Mouse (Mus musculus) frontal cortex, postnatal 14 days (tissue): Measurements from ENCODE around the gene Fbxl19.
"Not testable (repeated sequence)": the region's sequence is repeated elsewhere in the genome, so short reads cannot be mapped to it uniquely, and the experiment has no call there.

Experiments
- DNase-seq, 2 experiments: peaks; one replicate each; pipeline ENCODE4 v3.0.0; 2022; ENCODE audit warnings: low spot score in 2 of 2

Fbxl19 gene

DNA sequence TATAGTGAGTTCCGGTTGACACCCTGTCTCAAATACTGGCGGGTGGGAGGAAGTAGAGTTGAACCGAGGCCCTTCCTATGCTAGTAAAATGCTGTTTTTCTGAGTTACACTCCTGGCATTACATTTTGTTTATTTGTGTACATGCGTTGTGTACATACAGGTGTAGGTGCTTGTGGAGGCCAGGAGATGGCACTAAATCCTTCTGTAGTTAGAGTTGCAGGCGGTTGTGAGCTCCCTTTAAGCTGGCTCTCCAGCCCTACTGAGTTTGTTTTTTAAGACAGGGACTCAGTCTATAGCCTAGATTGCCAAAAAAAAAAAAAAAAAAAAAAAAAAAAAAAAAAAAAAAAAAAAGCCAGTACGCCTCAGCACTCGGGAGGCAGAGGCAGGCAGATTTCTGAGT is 16.4 kb upstream of the Fbxl19 start:
- no peak for DNase-seq

DNA sequence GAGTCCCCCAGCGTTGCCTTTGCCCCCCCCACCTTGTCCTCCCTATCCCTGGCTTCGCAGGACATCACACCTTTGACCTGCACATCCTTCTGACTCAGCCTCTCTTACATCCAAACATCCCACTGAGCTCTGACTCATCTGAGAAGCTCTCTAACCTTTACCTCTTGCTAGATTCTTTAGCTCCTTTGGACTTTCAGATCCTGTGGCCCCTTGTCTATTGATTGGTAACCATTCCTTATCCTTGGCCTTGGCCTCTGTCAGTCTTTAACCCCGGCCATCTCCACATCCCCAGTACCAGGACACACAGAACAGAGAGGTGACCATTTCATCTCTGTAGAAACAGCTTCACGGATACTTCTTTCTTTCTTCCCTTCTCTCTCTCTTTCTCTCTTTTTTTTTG is 14.2 kb upstream of the Fbxl19 start:
- no peak for DNase-seq

DNA sequence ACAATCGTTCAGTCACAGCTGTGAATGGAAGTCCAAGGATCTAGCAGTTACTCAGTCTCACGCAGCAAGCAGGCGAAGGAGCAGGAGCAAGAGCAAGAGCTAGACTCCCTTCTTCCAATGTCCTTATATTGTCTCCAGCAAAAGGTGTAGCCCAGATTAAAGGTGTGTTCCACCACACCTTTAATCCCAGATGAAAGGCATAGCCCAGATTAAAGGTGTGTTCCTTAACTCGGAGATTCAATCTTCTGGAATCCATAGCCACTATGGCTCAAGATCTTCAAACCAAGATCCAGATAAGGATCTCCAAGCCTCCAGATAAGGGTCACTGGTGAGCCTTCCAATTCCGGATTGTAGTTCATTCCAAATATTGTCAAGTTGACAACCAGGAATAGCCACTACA is 12.3 kb upstream of the Fbxl19 start, which contains the start of gene Ctf2:
Gene Ctf2, minus strand, starts transcription at position 101 of the 400 bp plus-strand sequence.
- DNase-seq, result not testable (repeated sequence)

DNA sequence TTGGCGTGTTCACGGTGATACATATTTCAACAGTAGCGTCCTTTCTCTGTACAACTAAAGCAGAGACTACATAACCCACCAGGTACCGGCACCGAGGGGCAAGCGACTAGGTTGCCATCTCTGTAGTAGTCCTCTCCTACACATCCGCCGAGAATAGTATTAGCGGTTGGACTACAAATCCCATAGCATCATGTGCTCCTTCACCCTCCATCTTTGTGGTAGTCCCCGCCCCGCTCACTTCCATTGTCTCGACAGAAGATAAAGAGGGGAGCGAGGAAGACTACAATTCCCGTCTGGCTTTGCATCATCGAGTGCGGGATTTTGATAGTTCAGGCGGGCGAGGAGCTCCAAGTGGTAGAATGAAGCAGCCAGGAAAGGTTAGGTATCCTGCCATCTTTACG is 908 bp downstream of the Fbxl19 start:
- DNase-seq, result peak; percentile 89 to 95

DNA sequence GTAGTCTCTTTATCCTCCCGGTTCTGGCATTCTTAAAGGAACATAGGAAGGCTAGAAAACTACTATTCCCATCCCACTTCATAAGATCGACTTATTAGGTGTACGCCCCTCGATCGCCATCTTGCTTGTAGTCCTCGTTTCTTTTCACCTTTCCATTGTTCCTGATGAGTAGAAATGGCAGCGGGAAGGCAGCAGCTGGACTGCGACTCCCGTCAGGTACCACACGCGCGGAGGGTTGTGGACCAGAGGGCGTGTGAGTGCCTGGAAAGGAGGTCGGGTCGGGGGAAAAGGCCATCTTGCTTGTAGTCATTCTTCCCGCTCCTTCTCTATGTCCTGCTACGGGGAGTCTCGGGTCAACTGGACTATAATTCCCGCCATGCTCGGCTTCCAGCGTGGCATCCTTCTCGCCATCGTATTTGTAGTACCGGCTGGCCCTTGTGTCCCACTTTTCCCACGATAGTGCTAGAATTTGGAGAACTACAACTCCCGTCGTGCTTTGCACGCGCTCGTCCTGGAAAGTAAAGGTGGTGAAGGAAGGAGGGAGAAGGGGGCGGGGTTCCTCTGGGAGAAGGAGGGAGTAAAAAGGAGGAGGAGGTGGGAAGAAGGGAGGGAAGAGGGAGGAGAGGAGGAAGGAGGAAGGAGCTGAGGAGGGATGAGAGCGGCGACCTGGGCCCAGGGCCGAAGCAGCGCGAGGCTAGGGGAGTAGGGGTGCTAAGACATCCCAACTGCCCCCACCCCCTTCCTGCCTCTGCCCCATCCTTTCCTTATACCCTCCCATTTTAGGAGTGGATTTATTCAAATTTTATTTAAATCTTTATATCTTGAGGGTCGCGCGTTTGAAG is 1.5 kb downstream of the Fbxl19 start:
- DNase-seq, result peak; percentile 93 to 99

DNA sequence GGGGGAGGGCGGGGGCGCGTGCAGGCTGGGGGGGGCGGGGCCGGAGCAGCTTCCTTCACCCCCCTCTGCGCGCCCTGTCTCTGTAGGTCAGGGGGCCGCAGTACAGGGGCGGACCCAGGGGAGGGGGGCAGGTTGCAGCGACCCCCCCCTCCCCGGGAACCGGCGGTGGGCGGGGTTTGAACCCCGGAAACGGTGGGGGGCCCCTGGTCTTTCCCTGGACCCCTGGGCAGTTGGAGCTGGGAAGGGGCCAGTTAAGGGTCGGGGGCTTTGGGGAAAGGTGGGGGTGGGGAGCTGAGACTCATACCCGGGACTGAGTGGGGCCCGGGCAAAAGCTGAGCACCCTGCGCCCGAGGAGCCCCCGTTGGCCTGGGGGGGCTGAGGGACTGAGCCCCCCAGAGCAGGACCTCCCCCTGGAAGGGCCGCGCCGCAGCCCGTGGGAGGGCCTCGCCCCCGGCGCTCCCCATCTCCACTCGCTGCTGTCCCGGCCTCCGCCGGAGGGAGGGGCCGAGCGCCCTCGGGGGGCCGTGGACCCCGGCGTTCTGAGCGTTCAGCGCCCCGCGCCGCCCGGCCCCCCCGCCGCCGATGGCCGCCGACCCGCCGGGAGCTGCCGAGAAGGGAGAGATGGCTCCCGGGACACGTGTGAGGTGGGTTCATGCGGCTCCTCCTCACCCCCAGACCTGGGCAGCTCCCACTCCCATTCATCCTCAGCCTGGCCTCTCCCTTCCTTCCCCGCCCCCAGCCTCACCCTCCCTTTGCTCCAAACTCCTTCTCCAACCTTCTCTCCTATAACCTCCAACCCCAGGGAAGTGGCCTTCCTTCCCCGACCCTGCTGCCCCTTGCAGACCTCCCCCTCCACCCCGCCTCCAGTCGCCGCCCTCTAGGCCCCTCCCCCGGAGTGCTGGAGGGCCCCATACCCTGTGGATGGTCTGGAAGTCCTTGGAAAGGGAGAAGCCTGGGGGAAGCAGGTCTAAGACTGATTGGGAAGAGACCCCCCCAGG is 2.5 kb downstream of the Fbxl19 start:
- peak in 1 of 2 experiments; percentile 22 for DNase-seq

DNA sequence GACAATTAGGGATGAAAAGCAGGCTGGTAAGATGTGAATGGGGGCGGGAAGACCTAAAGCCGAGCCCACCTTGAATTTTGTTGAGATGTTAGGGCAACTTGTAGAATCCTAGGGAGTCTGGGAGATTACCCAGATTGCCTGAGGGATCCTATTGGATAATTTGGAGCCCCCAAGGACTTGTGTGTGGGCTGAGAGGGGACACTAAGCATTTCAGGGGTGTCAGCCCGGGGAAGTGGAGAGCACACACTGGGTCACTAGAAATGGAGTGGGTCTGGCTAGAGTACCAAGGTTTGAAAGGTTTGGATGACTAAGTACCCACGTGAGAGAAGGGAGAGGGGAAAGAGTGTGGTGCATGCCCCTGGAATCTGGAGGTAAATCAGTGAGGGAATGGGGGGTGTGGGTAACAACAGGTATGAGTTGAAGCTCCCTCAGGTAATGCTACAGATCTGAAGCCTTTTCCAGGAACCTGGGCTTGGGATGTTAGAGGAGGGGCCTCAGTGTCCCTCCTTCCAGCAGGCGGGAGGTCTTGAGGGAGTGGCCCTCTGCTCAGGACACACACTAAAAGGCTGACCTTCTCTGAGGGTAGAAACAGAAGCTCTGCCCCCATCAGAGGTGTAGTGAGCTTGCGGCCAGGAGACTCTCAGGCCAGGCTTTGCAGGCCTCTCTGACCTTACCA is 3.4 kb downstream of the Fbxl19 start:
- DNase-seq, result peak in 1 of 2 experiments; percentile 10

DNA sequence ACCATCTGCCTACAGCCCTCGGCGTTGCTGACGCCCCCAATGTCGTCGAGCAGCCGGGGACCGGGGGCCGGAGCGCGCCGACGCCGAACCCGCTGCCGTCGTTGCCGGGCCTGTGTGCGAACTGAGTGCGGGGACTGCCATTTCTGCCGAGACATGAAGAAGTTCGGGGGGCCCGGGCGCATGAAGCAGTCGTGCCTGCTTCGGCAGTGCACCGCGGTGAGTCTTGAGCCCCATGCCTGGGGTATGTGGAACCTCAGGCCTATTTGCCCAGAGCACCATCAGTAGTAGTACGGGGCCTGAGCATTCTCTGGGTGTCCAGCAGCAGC is 3.9 kb downstream of the Fbxl19 start:
- peak in 1 of 2 experiments; percentile 20 for DNase-seq

DNA sequence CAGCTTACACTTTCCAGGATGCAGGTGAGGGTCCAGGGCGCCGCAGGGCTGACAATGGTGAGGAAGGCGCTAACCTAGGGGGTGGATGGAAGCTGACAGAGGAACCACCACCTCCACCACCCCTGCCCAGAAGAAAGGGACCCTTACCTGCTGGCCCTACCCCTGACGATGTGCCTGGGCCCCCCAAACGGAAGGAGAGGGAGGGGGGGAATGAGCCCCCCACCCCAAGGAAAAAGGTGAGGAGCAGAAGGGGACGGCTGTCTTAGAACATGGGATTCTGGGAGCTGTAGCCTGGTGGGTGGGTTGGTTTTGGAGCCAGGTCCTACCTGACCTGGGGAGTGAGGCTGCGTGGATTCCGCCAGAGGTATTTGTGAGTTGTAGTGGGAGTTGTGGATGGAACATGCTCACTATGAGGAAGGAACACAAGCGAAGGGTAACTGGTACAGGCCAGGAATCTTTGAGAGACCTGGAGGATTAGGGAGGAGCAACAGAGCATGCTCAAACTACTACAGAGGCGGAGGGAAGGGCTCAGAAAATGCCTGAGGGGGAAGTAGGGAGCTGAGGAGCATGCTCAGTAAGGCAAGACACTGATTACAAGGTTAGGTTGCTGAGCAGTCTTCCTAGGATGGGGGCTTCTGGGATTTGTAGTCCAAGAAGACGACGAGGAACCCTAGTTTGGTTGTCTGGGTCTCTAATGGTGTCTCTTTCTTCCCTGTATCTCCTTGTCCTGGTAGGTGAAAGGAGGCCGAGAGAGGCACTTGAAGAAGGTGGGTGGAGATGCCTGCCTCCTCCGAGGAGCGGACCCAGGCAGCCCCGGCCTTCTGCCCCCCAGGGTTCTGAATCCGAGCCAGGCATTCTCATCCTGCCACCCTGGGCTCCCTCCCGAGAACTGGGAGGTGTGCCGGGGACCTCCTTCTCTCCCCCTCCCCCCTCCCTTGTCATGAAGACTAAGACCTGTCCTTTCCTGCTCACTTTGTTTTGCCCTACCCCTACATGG is 6.1 kb downstream of the Fbxl19 start:
- DNase-seq, result peak; percentile 39 to 52

DNA sequence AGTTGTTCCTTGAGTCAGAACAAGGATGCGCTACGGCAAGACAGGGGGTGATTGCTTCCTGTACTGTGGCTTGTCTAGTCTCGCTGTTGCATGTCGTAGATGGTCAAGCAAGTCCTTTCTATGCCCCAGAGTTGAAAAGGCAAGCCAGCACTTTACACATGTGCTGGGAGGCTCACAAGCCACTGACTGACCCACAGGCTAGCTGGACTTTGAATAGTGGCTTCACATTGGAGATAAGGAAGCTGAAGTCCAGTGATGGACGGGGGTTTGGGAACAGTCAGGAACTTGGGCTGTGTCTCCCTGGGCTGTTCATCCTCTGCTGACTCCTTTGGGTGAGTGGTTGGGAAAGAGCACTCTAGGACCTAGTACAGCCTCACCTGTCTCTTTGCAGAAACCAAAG is 7.3 kb downstream of the Fbxl19 start:
- DNase-seq, result no peak

DNA sequence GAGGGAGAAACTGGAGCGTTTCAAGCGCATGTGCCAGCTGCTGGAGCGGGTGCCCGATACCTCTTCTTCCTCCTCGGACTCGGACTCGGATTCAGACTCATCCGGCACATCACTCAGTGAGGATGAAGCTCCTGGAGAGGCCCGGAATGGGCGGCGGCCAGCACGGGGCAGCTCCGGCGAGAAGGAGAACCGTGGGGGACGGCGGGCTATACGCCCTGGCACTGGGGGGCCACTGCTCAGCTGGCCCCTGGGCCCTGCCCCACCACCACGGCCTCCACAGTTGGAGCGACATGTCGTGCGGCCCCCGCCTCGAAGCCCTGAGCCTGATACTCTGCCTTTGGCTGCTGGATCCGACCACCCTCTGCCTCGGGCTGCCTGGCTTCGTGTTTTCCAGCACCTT is 7.7 kb downstream of the Fbxl19 start:
- DNase-seq, result no peak

DNA sequence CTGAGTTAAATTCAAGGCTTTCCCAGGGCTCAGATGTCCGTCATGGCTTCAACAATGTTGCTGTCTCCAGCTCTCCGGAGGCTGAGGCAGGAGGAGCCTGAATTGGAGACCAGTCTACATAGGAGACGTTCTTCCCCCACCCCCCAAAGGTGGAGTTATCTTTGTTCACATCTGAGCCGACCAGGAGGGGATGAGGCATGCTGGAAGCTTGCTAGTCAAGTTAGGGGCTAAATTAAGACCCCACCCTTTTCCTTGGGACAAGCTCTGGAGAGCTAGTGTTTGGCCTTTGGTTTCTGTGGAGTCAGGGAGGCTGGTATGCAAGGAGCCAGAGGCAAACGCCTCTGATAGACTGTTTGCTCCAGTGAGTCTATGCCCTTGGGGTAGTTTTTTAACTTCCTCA is 8.8 kb downstream of the Fbxl19 start:
- no peak for DNase-seq

DNA sequence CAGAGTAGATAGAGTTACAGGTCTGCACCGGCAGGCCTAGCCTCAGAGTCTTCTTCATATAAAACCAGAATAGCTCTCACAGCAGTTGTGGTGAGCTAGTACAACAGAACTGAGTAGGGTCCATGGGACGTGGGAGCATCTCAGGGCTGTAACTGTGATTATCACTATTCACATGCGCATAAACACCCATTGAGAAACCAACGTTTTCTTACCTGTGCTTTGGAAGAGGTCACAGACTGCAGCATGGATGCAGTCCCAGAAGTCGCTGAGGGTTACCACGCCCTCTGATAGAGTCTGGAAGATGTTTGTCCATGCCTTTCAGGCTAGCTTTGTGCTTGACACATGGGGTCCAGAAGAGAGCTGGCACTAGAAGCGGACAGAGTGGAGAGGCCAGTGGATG is 9.4 kb downstream of the Fbxl19 start:
- DNase-seq, result no peak

DNA sequence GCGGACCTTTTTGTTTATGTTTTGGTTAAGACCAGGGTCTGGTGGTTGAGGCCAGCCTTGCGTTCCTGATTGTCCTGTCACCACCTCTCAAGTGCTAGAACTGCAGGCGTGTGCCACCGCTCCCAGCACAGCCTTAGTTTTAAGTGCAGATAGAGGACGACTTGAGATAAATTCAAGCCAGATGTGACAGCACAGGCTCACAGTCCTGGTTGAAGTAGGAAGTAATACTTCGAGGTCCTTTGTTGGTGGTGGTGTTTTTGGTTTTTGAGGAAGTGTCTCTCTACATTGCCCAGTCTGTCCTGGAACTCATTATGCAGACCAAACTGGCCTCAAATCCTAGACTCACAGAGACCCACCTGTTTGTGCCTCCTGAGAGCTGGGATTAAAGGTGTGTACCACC is 15.4 kb downstream of the Fbxl19 start:
- DNase-seq, result no peak

DNA sequence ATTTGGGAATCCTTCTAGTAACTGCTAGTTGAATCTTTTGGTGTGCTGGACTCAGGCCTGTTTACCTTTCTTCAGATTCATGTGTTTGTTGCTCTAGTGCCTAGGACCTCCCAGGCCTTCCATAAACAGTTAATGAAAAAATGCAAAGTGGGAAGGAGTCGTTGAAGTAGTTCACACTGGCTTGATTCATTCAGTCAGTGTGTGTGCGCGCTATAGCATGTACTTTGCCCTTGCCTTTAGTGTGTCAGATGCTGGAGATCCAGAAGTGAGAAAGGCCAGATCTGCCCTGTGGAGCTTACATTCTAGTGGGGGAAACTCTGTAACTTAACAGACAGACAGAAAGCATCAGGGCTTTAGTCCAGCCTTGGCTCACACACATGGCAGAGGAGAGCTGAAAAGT is 16.1 kb downstream of the Fbxl19 start:
- no peak for DNase-seq

DNA sequence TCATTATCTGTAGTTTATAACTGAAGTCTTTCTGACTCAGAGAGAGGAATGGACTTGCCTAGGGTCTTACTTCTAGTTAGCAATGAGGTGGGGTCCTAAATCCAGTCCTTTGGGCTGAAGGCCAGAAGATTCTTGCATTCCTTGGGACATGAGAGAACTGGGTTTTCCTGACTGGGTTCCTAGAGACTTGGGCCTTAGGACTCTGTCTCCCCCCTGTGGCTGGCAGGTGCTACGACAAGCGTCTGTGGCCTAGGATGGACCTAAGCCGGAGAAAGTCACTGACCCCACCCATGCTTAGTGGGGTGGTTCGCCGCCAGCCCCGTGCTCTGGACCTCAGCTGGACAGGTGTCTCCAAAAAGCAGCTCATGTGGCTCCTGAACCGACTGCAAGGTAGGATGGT is 16.7 kb downstream of the Fbxl19 start:
- peak in 1 of 2 experiments; percentile 49 for DNase-seq

DNA sequence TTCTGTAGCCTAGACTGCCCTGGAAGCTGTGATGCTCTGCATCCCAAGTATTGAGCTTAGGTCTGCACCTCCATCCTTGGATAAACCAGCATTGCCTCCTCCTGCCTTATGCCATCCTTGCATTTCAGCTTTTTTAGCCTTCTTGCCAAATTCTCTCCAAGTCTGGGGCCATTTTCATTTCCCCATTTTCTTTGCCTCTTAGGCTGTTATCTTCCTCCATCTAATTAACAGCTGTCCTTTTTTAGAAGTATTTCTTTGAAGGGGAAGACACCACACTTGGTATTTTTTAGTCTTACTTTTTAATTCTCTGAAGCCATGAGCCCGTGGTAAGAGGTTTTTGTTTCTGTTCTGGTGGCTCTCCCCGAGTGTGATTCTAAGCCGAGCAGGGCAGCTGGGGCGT is 19.3 kb downstream of the Fbxl19 start:
- DNase-seq, result no peak

DNA sequence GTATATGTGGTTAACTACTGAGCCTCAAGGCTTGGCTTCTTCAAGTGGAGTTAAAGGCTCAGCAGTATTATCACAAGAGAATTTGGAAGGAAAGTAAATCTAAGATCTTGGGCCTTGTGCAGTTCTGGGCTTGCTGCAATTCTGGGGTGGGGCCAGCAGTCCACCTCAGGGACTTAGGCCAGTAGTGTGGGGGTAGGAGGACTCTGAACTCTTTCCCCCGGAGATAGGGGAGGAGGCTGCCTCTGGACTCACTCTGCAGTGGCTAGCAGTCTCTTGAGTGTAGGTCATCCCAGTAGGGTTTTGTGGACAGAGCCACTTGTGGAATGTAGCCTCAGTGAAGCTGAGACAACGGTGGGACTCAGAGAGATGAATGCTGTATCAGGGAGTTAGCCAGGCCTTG is 21.4 kb downstream of the Fbxl19 start:
- no peak for DNase-seq

DNA sequence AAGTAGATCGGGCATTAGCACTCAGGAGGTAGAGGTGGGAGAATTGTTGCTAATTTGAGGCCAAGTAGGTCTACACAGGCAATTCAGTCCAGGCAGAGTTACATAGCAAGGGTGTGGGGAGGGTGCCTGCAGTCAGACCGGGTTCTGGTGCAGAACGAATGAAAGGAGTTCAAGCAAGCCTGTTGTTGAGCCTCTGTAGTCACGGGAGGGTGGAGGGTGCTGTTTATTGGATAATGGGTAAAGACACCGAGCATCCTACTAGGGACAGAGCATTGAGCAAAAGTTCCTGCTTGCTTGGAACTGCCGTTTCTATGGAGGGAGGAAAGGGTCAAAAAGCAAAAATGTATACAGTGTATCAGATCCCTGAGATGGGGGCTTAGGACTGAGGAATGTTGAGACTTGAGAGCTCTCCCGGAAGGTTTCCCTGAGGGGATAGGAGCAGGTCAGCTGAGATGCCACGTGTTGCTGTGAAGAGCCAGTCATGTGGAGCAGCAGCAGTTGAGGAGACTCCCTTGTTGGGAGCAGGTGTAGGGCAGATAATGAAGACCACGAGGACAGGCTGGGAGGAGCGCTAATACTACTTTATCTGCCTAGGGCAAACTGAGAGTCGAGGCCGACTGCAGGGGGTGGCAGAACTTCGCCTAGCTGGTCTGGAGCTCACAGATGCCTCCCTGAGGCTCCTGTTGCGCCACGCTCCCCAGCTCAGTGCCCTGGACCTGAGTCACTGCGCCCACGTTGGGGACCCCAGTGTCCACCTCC is 22.7 kb downstream of the Fbxl19 start:
- no peak for DNase-seq

DNA sequence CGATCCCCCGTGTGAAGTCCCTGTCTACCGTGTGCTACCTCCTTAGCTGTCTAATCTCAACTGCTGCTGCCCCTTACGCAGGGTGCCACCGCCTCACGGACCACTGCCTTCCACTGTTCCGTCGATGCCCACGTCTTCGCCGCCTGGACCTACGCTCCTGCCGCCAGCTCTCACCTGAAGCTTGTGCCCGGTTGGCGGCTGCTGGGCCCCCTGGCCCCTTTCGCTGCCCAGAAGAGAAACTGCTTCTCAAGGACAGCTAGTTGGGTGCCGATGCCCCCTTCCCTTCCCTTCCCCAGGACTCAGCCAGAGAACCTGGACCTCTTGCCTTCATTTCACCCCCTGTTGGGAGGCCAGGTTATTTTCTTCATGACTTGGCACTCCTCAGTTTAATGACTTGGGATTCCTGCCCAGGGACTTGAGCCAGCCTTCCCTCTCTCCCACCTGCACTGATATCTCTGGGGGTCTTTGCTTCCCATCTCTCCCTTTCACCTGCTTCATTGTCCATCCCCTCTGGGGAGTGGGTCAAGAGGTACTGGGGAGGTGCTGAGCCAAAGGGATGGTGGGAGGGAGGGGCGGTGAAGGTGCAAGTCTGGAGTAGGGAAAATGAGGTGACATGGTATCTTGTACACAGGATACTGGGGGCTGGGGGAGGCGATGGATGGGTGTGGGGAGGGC is 23.5 kb downstream of the Fbxl19 start:
- no peak for DNase-seq
